Mouse (Mus musculus) kidney, postnatal 36 days (tissue): ENCODE data around the gene Lmbr1l.
A peak's percentile ranks its signal among the peaks of the same experiment; 100 is the strongest.
"Not testable (repeated sequence)": the region's sequence is repeated elsewhere in the genome, so short reads cannot be mapped to it uniquely, and the experiment has no call there.

Source experiments
- DNase-seq, 2 experiments: peaks; one replicate each; pipeline ENCODE4 v3.0.0; 2021 to 2022; ENCODE audit warnings: mixed read lengths in 2 of 2

Gene Lmbr1l

GRCm38 (mm10) chr15:98917538-98918498 lies at the start of gene Lmbr1l:
Gene Lmbr1l, minus strand, starts transcription at chr15:98918231.
- DNase-seq: peak; percentile 99 to 100

GRCm38 (mm10) chr15:98959531-98959930 lies 41.5 kb upstream of the Lmbr1l start:
- no peak for DNase-seq

GRCm38 (mm10) chr15:98958901-98959420 lies 40.9 kb upstream of the Lmbr1l start:
- no peak for DNase-seq

GRCm38 (mm10) chr15:98957475-98957874 lies 39.4 kb upstream of the Lmbr1l start:
- DNase-seq: no peak

GRCm38 (mm10) chr15:98956000-98956399 lies 38.0 kb upstream of the Lmbr1l start:
- no peak for DNase-seq

- DNase-seq: no peak
Measured at GRCm38 (mm10) chr15:98955324-98955723, 37.3 kb upstream of the Lmbr1l start.

GRCm38 (mm10) chr15:98954425-98955253 lies 36.6 kb upstream of the Lmbr1l start:
- DNase-seq: no peak

- peak; percentile 85 to 91 for DNase-seq
Measured at GRCm38 (mm10) chr15:98953401-98954356, 35.6 kb upstream of the Lmbr1l start, which contains the start of the genes Gm49450 and Tuba1a. Gene Gm49450, minus strand, starts transcription at chr15:98953551. Gene Tuba1a, minus strand, starts transcription at chr15:98953703.

- DNase-seq: peak; percentile 72 to 79
Measured at GRCm38 (mm10) chr15:98952751-98953400, 34.8 kb upstream of the Lmbr1l start.

- no peak for DNase-seq
Measured at GRCm38 (mm10) chr15:98952063-98952455, 34.0 kb upstream of the Lmbr1l start.

- DNase-seq: not testable (repeated sequence)
Measured at GRCm38 (mm10) chr15:98951122-98952062, 33.4 kb upstream of the Lmbr1l start.

GRCm38 (mm10) chr15:98949607-98949892 lies 31.5 kb upstream of the Lmbr1l start:
- no peak for DNase-seq

- no peak for DNase-seq
Measured at GRCm38 (mm10) chr15:98948857-98949606, 31.0 kb upstream of the Lmbr1l start.

- no peak for DNase-seq
Measured at GRCm38 (mm10) chr15:98948382-98948781, 30.4 kb upstream of the Lmbr1l start.

- no peak for DNase-seq
Measured at GRCm38 (mm10) chr15:98947884-98948283, 29.9 kb upstream of the Lmbr1l start.

GRCm38 (mm10) chr15:98943133-98943532 lies 25.1 kb upstream of the Lmbr1l start:
- DNase-seq: no peak

- DNase-seq: no peak
Measured at GRCm38 (mm10) chr15:98942081-98942480, 24.1 kb upstream of the Lmbr1l start.

GRCm38 (mm10) chr15:98941539-98941938 lies 23.5 kb upstream of the Lmbr1l start:
- no peak for DNase-seq

GRCm38 (mm10) chr15:98940816-98941215 lies 22.8 kb upstream of the Lmbr1l start:
- DNase-seq: no peak
